Mouse (Mus musculus): ENCODE data around the gene Synm. TPM values are rescaled to one million over a fixed set of nuclear protein-coding genes. Genes with fewer than 3 reads are reported as not detected.

Gene Synm
- polyA plus RNA-seq, 1 experiment from 2014 or later, result 10.0 TPM

Small RNA genes within 50 kb of the gene (microRNA-seq; reads per million reads assigned to microRNA genes)
- gene Gm23844, result not detected

Other genes with a start within 250 kb of the Synm start
- 20.7 and 24.0 TPM in 2 replicates for gene Lrrc28, start 114.5 kb downstream of the Synm start, polyA plus RNA-seq (2015; fragmentation: Nextera tagmentation; extraction: Ambion mirVana)
- gene Ttc23, start 112.3 kb downstream of the Synm start, polyA plus RNA-seq (2015; fragmentation: Nextera tagmentation; extraction: Ambion mirVana), result 6.1 and 11.1 TPM in 2 replicates
- 19.0 and 20.8 TPM in 2 replicates for gene Igf1r, start 193.1 kb upstream of the Synm start, polyA plus RNA-seq (2015; fragmentation: Nextera tagmentation; extraction: Ambion mirVana)

Data from neural tube, embryonic 15.5 days (tissue).